Mouse (Mus musculus) ovary, adult 18-20 months (tissue): ENCODE data around the gene C87436.
A peak's percentile ranks its signal among the peaks of the same experiment; 100 is the strongest.

ENCODE experiments used
- DNase-seq: peaks from one replicate; pipeline ENCODE4 v3.0.0; 2022; ENCODE audit warnings: low spot score, mixed read lengths

C87436 gene

GRCm38 (mm10) chr6:86438272-86439118, at the start of gene C87436:
Gene C87436, plus strand, starts transcription at chr6:86438374.
- DNase-seq: peak; percentile 87

- DNase-seq: no peak
These were observed 49.7 kb upstream of the C87436 start for GRCm38 (mm10) chr6:86388461-86388860.

GRCm38 (mm10) chr6:86391326-86391725, 46.8 kb upstream of the C87436 start:
- no peak for DNase-seq

GRCm38 (mm10) chr6:86393187-86393586, 45.0 kb upstream of the C87436 start:
- DNase-seq: no peak

GRCm38 (mm10) chr6:86394078-86394720, 44.0 kb upstream of the C87436 start:
- DNase-seq: no peak

GRCm38 (mm10) chr6:86395021-86395420, 43.2 kb upstream of the C87436 start:
- no peak for DNase-seq

- no peak for DNase-seq
These were observed 42.2 kb upstream of the C87436 start for GRCm38 (mm10) chr6:86395969-86396368.

GRCm38 (mm10) chr6:86396581-86397256, 41.5 kb upstream of the C87436 start, which contains the start of gene Pcyox1:
Gene Pcyox1, minus strand, starts transcription at chr6:86397154.
- peak; percentile 83 for DNase-seq

- no peak for DNase-seq
These were observed 40.8 kb upstream of the C87436 start for GRCm38 (mm10) chr6:86397257-86397980.

- no peak for DNase-seq
These were observed 39.2 kb upstream of the C87436 start for GRCm38 (mm10) chr6:86398986-86399385.

GRCm38 (mm10) chr6:86399995-86400394, 38.2 kb upstream of the C87436 start:
- DNase-seq: no peak

GRCm38 (mm10) chr6:86400972-86401371, 37.2 kb upstream of the C87436 start:
- DNase-seq: peak; percentile 65

- no peak for DNase-seq
These were observed 35.2 kb upstream of the C87436 start for GRCm38 (mm10) chr6:86402681-86403607.

- no peak for DNase-seq
These were observed 34.5 kb upstream of the C87436 start for GRCm38 (mm10) chr6:86403728-86404099.

GRCm38 (mm10) chr6:86404100-86404861, 33.9 kb upstream of the C87436 start, which contains the start of gene Tia1:
Gene Tia1, plus strand, starts transcription at chr6:86404219.
- peak; percentile 98 for DNase-seq

- no peak for DNase-seq
These were observed 33.2 kb upstream of the C87436 start for GRCm38 (mm10) chr6:86404996-86405395.

- DNase-seq: no peak
These were observed 31.9 kb upstream of the C87436 start for GRCm38 (mm10) chr6:86406306-86406705.

GRCm38 (mm10) chr6:86418711-86419110, 19.5 kb upstream of the C87436 start:
- DNase-seq: no peak

- DNase-seq: no peak
These were observed 18.9 kb upstream of the C87436 start for GRCm38 (mm10) chr6:86419239-86419638.

- DNase-seq: no peak
These were observed 17.7 kb upstream of the C87436 start for GRCm38 (mm10) chr6:86420491-86420890.
